Mouse (Mus musculus) urinary bladder, postnatal 4 days (tissue): Measurements from ENCODE around the gene Mob3c.

ENCODE experiments used
- DNase-seq, 2 experiments: peaks; one replicate each; pipeline ENCODE4 v3.0.0; 2021 to 2022; ENCODE audit warnings: low spot score in 2 of 2

Mob3c gene

GRCm38 (mm10) chr4:115827888-115828571 is at the start of gene Mob3c:
Gene Mob3c (plus strand): TSS chr4:115828092.
- DNase-seq: peak; percentile 76 to 77

DNA sequence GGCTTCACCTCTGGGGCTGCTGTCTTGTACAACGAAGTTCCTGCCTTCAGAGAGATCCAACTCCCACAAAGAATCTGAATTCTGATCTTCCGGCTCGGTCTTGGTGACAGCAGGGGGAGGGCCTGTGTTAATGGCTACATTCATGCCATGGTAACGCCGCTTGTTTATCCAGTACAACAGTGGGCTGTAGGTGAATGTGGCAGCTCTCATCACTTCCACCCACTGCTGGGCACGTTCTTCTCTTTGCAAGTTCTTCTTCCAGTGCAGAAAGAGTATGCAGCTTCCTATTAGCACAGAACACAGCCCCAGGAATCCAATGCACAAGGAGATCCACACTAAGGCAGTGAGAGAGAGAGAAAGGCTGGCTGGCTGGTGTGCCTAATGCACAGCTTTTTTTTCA is 47.6 kb upstream of the Mob3c start:
- DNase-seq: no peak

GRCm38 (mm10) chr4:115780918-115781317 is 47.0 kb upstream of the Mob3c start, which contains the start of gene Tex38:
Gene Tex38 (minus strand): TSS chr4:115781018.
- no peak for DNase-seq

GRCm38 (mm10) chr4:115782026-115782805 is 45.7 kb upstream of the Mob3c start:
- no peak for DNase-seq

DNA sequence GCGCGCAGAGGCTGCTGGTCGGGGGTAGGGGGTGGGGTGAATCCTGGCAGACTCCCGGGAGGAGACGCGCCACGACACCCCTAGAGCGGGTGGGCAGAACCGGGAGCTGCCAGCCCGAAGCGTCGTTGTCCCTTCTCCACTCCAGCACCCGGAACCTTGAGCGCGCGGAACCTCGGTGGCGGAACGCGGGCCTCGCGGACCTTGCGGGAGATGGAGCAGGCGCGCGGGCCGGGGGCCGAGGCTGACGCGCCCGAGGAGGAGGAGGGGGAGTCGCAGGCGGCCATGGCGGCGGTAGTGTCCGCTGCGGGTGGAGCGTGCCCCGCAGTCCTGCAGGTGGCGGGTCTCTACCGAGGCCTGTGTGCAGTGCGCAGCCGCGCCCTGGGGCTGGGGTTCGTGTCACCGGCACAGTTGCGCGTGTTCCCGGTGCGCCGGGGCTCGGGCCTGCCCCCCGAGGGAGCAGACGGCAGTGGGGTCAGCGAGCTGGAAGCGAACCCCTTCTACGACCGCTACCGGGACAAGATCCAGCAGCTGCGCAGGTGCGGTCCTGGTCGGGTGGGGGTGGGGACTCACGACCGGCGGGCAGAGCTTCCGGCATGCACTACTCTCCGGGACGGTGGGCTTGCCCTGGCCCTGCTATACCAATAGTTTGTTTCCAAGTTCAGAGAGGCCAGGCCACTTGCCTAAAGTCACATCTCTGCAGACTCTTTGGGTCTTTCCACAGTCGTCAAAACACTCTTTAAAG is 43.0 kb upstream of the Mob3c start, which contains the start of gene Atpaf1:
TSS of gene Atpaf1 (plus strand) at position 44 of the 742 bp plus-strand sequence.
- DNase-seq: peak; percentile 73 to 82

GRCm38 (mm10) chr4:115785511-115786034 is 42.3 kb upstream of the Mob3c start:
- no peak for DNase-seq

DNA sequence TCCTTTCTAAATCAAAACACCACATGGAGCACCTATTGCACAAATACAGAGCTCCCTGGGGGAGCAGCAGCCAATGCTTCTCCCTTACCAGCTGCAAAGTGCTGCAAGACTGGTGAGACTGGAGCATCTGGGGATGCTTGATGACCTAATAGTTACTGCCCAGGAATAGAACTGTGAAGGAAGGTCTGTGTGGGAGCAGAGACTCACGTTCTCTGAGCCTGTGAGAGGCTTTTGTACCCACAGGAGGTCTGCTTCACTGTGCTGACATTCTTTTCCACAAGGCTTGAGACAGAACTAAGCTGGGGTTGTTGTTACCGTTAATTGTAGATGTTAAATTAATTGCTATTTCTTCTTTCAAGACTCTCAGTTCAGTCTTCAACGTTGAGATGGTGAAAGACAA is 37.0 kb upstream of the Mob3c start:
- DNase-seq: no peak

DNA sequence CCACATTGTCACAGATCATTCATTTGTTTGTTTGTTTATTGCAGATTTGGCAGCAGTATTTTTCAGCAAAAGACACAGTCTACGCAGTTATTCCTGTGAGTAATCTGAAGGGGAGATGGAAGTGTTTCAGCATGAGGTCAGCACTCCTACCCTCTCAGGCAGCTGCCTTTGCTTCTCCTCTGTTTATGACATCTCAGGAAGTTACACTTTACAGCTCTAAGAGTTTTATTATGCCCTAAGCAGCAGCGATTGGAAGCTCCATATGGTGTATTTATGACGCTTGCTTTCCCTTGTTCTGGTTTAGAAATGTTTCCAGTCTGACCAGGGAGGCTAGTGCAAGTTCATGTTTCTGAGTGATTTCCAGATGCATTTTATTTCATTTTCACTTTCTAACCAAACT is 32.5 kb upstream of the Mob3c start:
- DNase-seq: no peak

GRCm38 (mm10) chr4:115799981-115800380 is 27.9 kb upstream of the Mob3c start:
- no peak for DNase-seq

GRCm38 (mm10) chr4:115812326-115812725 is 15.6 kb upstream of the Mob3c start:
- no peak for DNase-seq

DNA sequence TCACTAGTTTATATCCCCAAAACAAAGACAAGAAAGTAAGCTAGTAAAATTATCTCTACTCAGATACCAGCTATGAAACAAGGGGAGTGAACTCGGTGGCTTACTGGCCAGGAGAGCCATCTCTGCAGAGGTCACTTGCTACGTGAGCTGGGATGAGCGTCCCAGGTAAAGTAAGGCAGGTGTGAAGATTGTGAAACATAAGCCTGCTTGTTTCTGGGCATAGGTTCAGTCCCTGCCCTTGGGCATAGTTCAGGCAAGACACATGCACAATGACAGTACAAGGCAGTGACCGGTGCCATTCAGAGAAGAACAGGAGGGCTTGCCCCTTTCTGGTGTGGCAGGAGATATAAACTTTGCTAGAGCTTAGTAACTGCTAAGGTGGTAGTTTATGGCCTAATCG is 12.3 kb upstream of the Mob3c start:
- DNase-seq: no peak

DNA sequence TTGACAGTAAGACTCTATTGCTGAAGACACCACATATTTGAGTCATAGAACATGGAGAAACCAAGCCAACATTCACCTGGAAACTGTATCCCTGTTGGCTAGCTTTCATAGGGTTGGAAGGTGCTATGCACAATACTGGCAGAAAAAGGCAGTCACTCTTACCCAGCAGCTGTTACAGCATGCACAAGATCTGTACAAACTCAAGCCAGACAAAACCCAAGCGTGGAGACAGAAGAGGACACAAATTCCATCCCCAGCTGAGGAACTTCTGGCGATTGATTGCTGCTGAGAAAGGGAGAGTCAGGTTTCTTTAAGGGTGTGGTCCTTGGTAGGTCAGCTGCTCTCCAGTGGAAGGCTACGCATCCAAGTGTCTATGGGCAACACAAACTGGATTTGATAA is 7.7 kb upstream of the Mob3c start:
- DNase-seq: no peak

DNA sequence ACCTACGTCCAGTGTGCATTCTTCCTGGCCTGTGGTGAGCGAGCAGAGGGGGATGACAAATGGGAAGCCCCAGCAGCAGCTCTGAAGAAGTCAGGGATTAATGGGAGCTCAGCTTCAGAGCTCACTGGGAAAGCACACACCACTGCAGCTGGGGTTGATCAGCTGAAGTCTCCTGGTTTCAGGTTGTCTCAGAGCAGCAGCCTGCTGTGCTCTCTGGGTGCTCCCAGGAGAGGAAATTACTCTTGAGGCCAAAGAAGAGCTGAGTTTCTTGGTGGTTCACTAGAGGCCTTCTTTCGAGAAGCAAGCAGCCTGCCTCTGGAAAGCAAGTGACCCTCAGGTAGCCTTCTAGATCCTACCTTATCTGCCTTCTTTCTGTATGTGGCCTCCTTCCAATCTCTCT is 6.9 kb upstream of the Mob3c start:
- peak in 1 of 2 experiments; percentile 6 for DNase-seq

DNA sequence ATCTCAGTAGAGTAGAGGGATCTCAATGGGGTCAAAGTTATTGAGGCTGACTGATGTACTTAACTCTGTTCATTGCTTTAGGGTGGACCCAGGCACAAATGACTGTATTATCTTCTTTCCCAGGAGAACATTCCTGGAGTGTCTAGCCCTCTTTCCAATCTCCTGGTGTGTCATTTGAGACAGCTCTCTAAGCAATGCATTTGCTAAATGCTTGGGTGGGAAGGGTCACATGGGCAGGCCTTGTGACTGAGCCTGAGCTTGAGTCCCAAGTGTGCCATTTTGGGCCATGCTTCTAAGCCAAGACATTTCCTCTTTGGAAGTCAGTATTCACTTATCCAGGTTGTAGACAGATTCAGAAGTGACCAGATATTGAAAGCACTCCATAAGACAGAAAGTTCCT is 6.5 kb upstream of the Mob3c start:
- DNase-seq: peak in 1 of 2 experiments; percentile 4

DNA sequence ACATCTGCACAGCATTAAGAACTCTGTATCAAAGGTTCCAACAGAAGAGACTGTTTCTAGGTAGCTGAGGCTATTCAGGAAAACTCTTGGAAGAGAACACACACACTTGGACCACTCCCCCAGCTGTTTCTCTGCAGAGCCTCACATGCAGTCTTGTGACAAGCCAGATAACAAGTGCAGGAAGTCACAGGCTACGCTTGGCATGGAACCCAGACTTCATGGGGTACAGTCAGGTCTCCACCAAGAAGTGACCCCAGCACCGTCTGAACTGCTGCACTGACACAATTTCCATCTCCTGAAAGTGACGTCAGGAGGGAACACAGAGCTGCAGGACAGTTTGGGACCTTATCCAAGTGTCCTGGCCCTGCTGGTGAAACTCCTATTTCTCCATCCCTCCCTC is 6.0 kb upstream of the Mob3c start:
- DNase-seq: no peak

- DNase-seq: no peak
These were observed 3.7 kb upstream of the Mob3c start for GRCm38 (mm10) chr4:115824178-115824577.

DNA sequence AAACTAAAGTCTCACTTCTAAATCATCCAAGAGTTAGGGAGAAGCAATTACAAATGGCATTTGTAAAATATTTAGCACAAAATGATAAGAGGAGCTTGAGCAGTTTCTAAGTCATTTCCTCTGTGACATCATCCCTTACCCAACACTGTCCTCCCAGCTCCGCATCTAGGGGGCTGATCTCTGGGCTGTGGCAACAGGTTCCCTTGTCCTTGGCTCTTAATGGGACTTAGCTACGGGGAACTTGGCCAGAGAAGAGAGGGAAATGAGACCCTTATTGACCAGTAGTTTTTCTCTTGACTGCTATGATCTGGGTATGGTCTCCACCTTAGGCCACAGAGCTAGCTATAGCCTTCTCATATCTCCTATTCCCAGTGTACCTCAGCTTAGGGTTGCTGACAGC is 2.6 kb upstream of the Mob3c start:
- DNase-seq: no peak

- no peak for DNase-seq
These were observed 826 bp upstream of the Mob3c start for GRCm38 (mm10) chr4:115827066-115827465.

GRCm38 (mm10) chr4:115827535-115827887 is 381 bp upstream of the Mob3c start:
- no peak for DNase-seq

DNA sequence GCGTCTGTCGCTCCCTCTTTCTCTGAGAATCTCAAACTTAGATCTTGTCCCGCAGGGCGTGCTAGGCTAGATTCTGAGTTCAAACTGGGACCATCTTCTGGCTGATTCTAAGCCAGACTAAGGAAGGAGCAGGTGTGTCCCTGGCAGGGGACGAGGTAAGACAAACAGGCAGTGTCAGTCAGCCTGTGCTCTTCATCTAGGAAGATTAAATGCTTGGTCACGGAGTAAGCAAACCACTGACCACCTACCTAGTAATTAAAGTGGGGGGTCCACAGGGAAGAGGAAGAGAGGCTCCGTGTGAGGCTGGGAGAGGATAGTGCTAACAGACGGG is 645 bp downstream of the Mob3c start:
- DNase-seq: no peak

DNA sequence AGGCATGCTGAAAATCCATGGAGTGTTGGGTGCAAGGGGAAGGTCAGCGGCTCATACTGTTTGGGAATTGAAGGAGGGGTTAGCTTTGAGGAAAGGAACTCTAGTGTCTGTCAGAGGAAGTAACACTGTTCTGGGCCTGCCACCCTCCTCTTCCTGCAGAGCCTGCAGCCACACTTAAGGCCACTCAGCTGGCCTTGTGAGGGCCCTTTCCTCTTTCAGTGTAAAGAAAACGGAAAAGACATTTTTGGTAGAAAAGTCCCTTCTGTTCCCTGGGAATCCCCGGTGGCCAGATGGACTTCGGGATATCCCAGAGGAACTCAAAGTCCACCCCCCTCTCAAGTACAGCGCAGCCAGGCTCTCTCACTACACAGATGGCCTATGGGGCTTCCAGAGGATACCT is 2.6 kb downstream of the Mob3c start:
- no peak for DNase-seq

DNA sequence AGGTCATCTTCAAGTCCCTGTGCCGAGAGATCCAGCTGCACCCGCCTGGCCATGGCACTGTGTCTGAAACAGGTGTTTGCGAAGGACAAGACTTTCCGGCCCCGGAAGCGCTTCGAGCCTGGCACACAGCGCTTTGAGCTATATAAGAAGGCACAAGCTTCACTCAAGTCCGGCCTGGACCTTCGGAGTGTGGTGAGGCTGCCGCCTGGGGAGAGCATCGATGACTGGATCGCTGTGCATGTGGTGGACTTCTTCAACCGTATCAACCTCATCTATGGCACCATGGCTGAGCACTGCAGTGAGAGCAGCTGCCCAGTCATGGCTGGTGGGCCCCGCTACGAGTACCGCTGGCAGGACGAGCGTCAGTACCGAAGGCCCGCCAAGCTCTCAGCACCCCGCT is 3.3 kb downstream of the Mob3c start:
- DNase-seq: no peak
